Mouse (Mus musculus) kidney, postnatal 0 days (tissue): ENCODE measurements around the gene Skap2. TPM values are rescaled to one million over a fixed set of nuclear protein-coding genes. Genes with fewer than 3 reads are reported as not detected.

Source experiments
- ATAC-seq: fragments of 200-750 bp; cut with Nextera tagmentation; replicated peaks from 2 replicates; pipeline ENCODE4 v1.8.0; 2017; ENCODE audit warnings: low read depth, moderate number of reproducible peaks, moderate TSS enrichment, moderate library complexity; ENCODE audit not compliant: low FRiP score
- DNase-seq: peaks from one replicate; pipeline ENCODE4 v3.0.0-alpha.2; 2016; ENCODE audit warnings: low spot score
- H3K27ac ChIP-seq: fragments of 300-500 bp; sonication (generic); 2 replicates; pipeline ENCODE4 v1.5.1; 2014; ENCODE audit warnings: mild to moderate bottlenecking
- H3K27me3 ChIP-seq: fragments of 300-500 bp; sonication (generic); 2 replicates; pipeline ENCODE4 v1.6.1; 2014; ENCODE audit warnings: low read length, mixed read lengths; ENCODE audit not compliant: insufficient read depth
- H3K36me3 ChIP-seq: fragments of 300-500 bp; sonication (generic); 2 replicates; pipeline ENCODE4 v1.6.1; 2014; ENCODE audit warnings: low read length, mixed read lengths; ENCODE audit not compliant: insufficient read depth
- H3K4me1 ChIP-seq: fragments of 300-500 bp; sonication (generic); replicated peaks from 2 replicates; pipeline ENCODE4 v1.6.1; 2014; ENCODE audit warnings: antibody characterized with exemption, low read length, mixed read lengths; ENCODE audit not compliant: insufficient read depth
- H3K4me2 ChIP-seq: fragments of 300-500 bp; sonication (generic); 2 replicates; pipeline ENCODE4 v1.6.1; 2014; ENCODE audit warnings: mild to moderate bottlenecking, low read length, moderate library complexity, mixed read lengths
- H3K4me3 ChIP-seq: fragments of 300-500 bp; sonication (generic); replicated peaks from 2 replicates; pipeline ENCODE4 v1.5.1; 2014; ENCODE audit warnings: low read depth, low read length
- H3K9ac ChIP-seq: fragments of 300-500 bp; sonication (generic); 2 replicates; pipeline ENCODE4 v1.6.1; 2014; ENCODE audit warnings: low read depth, low read length
- H3K9me3 ChIP-seq: fragments of 300-500 bp; sonication (generic); replicated peaks from 2 replicates; pipeline ENCODE4 v1.6.1; 2016; ENCODE audit warnings: low read length, inconsistent platforms, mixed read lengths
- CTCF ChIP-seq: IDR thresholded peaks from 2 replicates; pipeline ENCODE4 v1.5.1; 2016; ENCODE audit warnings: antibody characterized with exemption, low read depth, mild to moderate bottlenecking, moderate library complexity
- WGBS: fragments of 180-500 bp; shearing (Covaris S2); extraction: QIAGEN DNeasy Blood & Tissue Kit; methylation state at CpG from one replicate; pipeline ENCODE4 v1.1.7; 2014; 5-methylcytosine and 5-hydroxymethylcytosine counted together
- polyA plus RNA-seq: library from polyadenylated mRNA; unstranded; fragments of >200 nt; fragmentation: Nextera tagmentation; extraction: Ambion mirVana; gene quantifications from 2 replicates; pipeline ENCODE4 v1.2.1, GENCODE M21; 2015

Skap2 gene
- polyA plus RNA-seq, 1 experiment from 2014 or later, result 35.6 TPM

GRCm38 (mm10) chr6:51824136-51824830, 188.1 kb downstream of the Skap2 start:
- 0 out of 2 replicates have a peak, but pooled peaks have one; percentile 7 for ATAC-seq
- peak; percentile 84 for DNase-seq
- Histone ChIP-seq H3K36me3 (no peaks in the 10 kb centered on the region), H3K4me1 (peaks cover 5% of the 10 kb centered on the region), H3K9ac (no peak overlapping the region), H3K4me2 (no peak overlapping the region), H3K4me3 (no peak overlapping the region), H3K27ac (no peak overlapping the region), H3K27me3 (no peaks in the 10 kb centered on the region), H3K9me3 (no peaks in the 10 kb centered on the region)
- 56% methylated on average over 9 of the region's 9 CpGs for WGBS
- no peak for TF ChIP-seq CTCF

GRCm38 (mm10) chr6:51822049-51822448, 190.3 kb downstream of the Skap2 start:
- ATAC-seq (no peak), DNase-seq (no peak)
- Histone ChIP-seq H3K27me3 (no peaks in the 10 kb centered on the region), H3K4me1 (peaks cover 5% of the 10 kb centered on the region), H3K4me2 (no peak overlapping the region), H3K9me3 (no peaks in the 10 kb centered on the region; the same call in 1 of the 2 replicates), H3K36me3 (no peaks in the 10 kb centered on the region), H3K4me3 (no peak overlapping the region), H3K9ac (no peak overlapping the region), H3K27ac (no peak overlapping the region)
- no peak for TF ChIP-seq CTCF
- WGBS, result 58% methylated on average over 4 of the region's 4 CpGs

GRCm38 (mm10) chr6:51820853-51821252, 191.5 kb downstream of the Skap2 start:
- DNase-seq (no peak), ATAC-seq (no peak)
- WGBS, result 67% methylated on average over 5 of the region's 5 CpGs
- Histone ChIP-seq H3K27me3 (no peaks in the 10 kb centered on the region), H3K4me3 (no peak overlapping the region), H3K9ac (no peak overlapping the region), H3K4me1 (peaks cover 5% of the 10 kb centered on the region), H3K4me2 (no peak overlapping the region), H3K36me3 (no peaks in the 10 kb centered on the region), H3K9me3 (no peaks in the 10 kb centered on the region; the same call in 1 of the 2 replicates), H3K27ac (no peak overlapping the region)
- no peak for TF ChIP-seq CTCF

GRCm38 (mm10) chr6:51816892-51817621, 195.3 kb downstream of the Skap2 start:
- no peaks in the 10 kb centered on the region; the same call in 1 of the 2 replicates for H3K9me3 ChIP-seq
- H3K4me2 ChIP-seq, result no peak overlapping the region
- no peak overlapping the region for H3K9ac ChIP-seq
- H3K36me3 ChIP-seq, result no peaks in the 10 kb centered on the region
- 67% methylated on average over 6 of the region's 6 CpGs for whole genome bisulfite sequencing
- H3K4me3 ChIP-seq, result no peak overlapping the region
- DNase-seq (no peak), ATAC-seq (no peak)
- H3K4me1 ChIP-seq, result no peaks in the 10 kb centered on the region
- TF ChIP-seq CTCF, result no peak
- H3K27ac ChIP-seq, result no peak overlapping the region
- H3K27me3 ChIP-seq, result no peaks in the 10 kb centered on the region

- Histone ChIP-seq H3K9me3 (no peaks in the 10 kb centered on the region), H3K27ac (no peak overlapping the region), H3K4me1 (no peaks in the 10 kb centered on the region), H3K36me3 (no peaks in the 10 kb centered on the region), H3K27me3 (no peaks in the 10 kb centered on the region), H3K9ac (no peak overlapping the region), H3K4me3 (no peak overlapping the region), H3K4me2 (no peak overlapping the region)
- no peak for ATAC-seq
- 81% methylated on average over 4 of the region's 4 CpGs for WGBS
- DNase-seq, result no peak
- TF ChIP-seq CTCF, result no peak
These were observed 201.4 kb downstream of the Skap2 start for GRCm38 (mm10) chr6:51810906-51811305.

GRCm38 (mm10) chr6:51809164-51809824, 203.1 kb downstream of the Skap2 start:
- no peaks in the 10 kb centered on the region for H3K36me3 ChIP-seq
- WGBS, result 65% methylated on average over 12 of the region's 12 CpGs
- TF ChIP-seq CTCF, result no peak
- H3K4me1 ChIP-seq, result no peaks in the 10 kb centered on the region
- no peak overlapping the region for H3K27ac ChIP-seq
- no peak overlapping the region for H3K4me2 ChIP-seq
- H3K9me3 ChIP-seq, result no peaks in the 10 kb centered on the region
- no peak overlapping the region for H3K4me3 ChIP-seq
- no peak overlapping the region for H3K9ac ChIP-seq
- no peaks in the 10 kb centered on the region for H3K27me3 ChIP-seq
- DNase-seq, result no peak
- no peak for ATAC-seq
